Mouse (Mus musculus) lung, embryonic 16.5 days (tissue): ENCODE results near the gene Ifi35. TPM values are rescaled to one million over a fixed set of nuclear protein-coding genes. Genes with fewer than 3 reads are reported as not detected.

Experiments used
- microRNA-seq: library from miRNA; unstranded; fragments of <30 nt; microRNA quantifications from one replicate; pipeline ENCODE4, GENCODE M21; 2016
- polyA plus RNA-seq: library from polyadenylated mRNA; unstranded; fragments of >200 nt; fragmentation: Nextera tagmentation; extraction: Ambion mirVana; gene quantifications from 2 replicates; pipeline ENCODE4 v1.2.1, GENCODE M21; 2015

Gene Ifi35
- polyA plus RNA-seq, 1 experiment from 2014 or later = 27.3 TPM

Small RNAs within 50 kb of the gene (microRNA-seq; reads per million reads assigned to microRNA genes)
- not detected for gene Mir6929

Other genes starting within 250 kb of the Ifi35 start
- gene Ezh1, start 221.9 kb upstream of the Ifi35 start, polyA plus RNA-seq = 19.4 and 20.8 TPM in 2 replicates
- gene Ramp2, start 202.4 kb upstream of the Ifi35 start, polyA plus RNA-seq = 312 and 337 TPM in 2 replicates
- gene Vps25, start 194.7 kb upstream of the Ifi35 start, polyA plus RNA-seq = 132 and 135 TPM in 2 replicates
- gene Wnk4, start 187.8 kb upstream of the Ifi35 start, polyA plus RNA-seq = 5.3 and 5.8 TPM in 2 replicates
- 1.9 and 3.2 TPM in 2 replicates for gene Cntd1, start 169.4 kb upstream of the Ifi35 start, polyA plus RNA-seq
- 184 and 187 TPM in 2 replicates for gene Coa3, start 169.3 kb upstream of the Ifi35 start, polyA plus RNA-seq
- gene Becn1, start 146.1 kb upstream of the Ifi35 start, polyA plus RNA-seq = 136 and 151 TPM in 2 replicates
- 94.0 and 101 TPM in 2 replicates for gene Psme3, start 132.2 kb upstream of the Ifi35 start, polyA plus RNA-seq
- gene Aoc2, start 123.3 kb upstream of the Ifi35 start, polyA plus RNA-seq = 0.92 and 1.2 TPM in 2 replicates
- 1.9 and 2.2 TPM in 2 replicates for gene Aoc3, start 117.8 kb upstream of the Ifi35 start, polyA plus RNA-seq
- gene G6pc, start 80.8 kb upstream of the Ifi35 start, polyA plus RNA-seq = not detected in 2 replicates
- gene Aarsd1, start 30.8 kb upstream of the Ifi35 start, polyA plus RNA-seq = 63.9 and 67.2 TPM in 2 replicates
- 7.5 and 10.1 TPM in 2 replicates for gene Gm27029, start 23.6 kb upstream of the Ifi35 start, polyA plus RNA-seq
- 19.9 and 21.0 TPM in 2 replicates for gene Rundc1, start 23.3 kb upstream of the Ifi35 start, polyA plus RNA-seq
- gene Ptges3l, start 23.1 kb upstream of the Ifi35 start, polyA plus RNA-seq = 12.5 and 13.9 TPM in 2 replicates
- 273 and 291 TPM in 2 replicates for gene Rpl27, start 6.1 kb upstream of the Ifi35 start, polyA plus RNA-seq
- 6.7 and 7.6 TPM in 2 replicates for gene Rnd2, start 16.6 kb downstream of the Ifi35 start, polyA plus RNA-seq
- 50.2 and 52.0 TPM in 2 replicates for gene Vat1, start 17.8 kb downstream of the Ifi35 start, polyA plus RNA-seq
- gene Brca1, start 103.5 kb downstream of the Ifi35 start, polyA plus RNA-seq = 13.2 and 14.1 TPM in 2 replicates
- gene Nbr1, start 103.7 kb downstream of the Ifi35 start, polyA plus RNA-seq = 77.7 and 87.5 TPM in 2 replicates
- gene Tmem106a, start 133.8 kb downstream of the Ifi35 start, polyA plus RNA-seq = 4.7 and 7.1 TPM in 2 replicates
- gene Gm11634, start 150.8 kb downstream of the Ifi35 start, polyA plus RNA-seq = not detected in 2 replicates
- 52.0 and 52.1 TPM in 2 replicates for gene Rdm1, start 178.8 kb downstream of the Ifi35 start, polyA plus RNA-seq
- 6.8 and 7.4 TPM in 2 replicates for gene Arl4d, start 217.1 kb downstream of the Ifi35 start, polyA plus RNA-seq